Mouse (Mus musculus) megakaryocyte, embryonic 14.5 days (primary cell): ENCODE results near the gene Smg9. TPM values are rescaled to one million over a fixed set of nuclear protein-coding genes. Genes with fewer than 3 reads are reported as not detected.

ENCODE experiments used
- H3K27me3 ChIP-seq: replicated peaks from 2 replicates; pipeline ENCODE3; 2012; ENCODE audit warnings: inconsistent platforms
- H3K36me3 ChIP-seq: replicated peaks from 2 replicates; pipeline ENCODE3; 2012; ENCODE audit warnings: low read length, inconsistent platforms, mixed read lengths
- H3K4me1 ChIP-seq: 2 replicates; pipeline ENCODE4 v1.6.1; 2012; ENCODE audit warnings: inconsistent platforms
- H3K4me3 ChIP-seq: replicated peaks from 2 replicates; pipeline ENCODE3; 2012; ENCODE audit warnings: moderate library complexity, mild to moderate bottlenecking, inconsistent platforms
- H3K9me3 ChIP-seq: 2 replicates; pipeline ENCODE4 v1.6.1; 2012; ENCODE audit warnings: inconsistent platforms
- FLI1 ChIP-seq: IDR thresholded peaks from 2 replicates; pipeline ENCODE4 v1.6.1; 2012; ENCODE audit warnings: low read length, inconsistent platforms, mixed read lengths
- GATA1 ChIP-seq: IDR thresholded peaks from 3 replicates; pipeline ENCODE4 v1.6.1; 2012; ENCODE audit warnings: mixed read lengths, low read length, inconsistent platforms, borderline replicate concordance
- polyA plus RNA-seq: library from polyadenylated mRNA; stranded (reverse); fragments of >175 nt; gene quantifications from 2 replicates; pipeline ENCODE4 v1.2.3, GENCODE M21; 2012; ENCODE audit warnings: low replicate concordance; ENCODE audit not compliant: insufficient read depth

Gene Smg9
- polyA plus RNA-seq, result 42.3 and 58.9 TPM in 2 replicates

GRCm38 (mm10) chr7:24399256-24400081 lies at the start of gene Smg9:
Gene Smg9 (plus strand): TSS chr7:24399619.
- peak within 1 kb of the TSS; percentile 96 for H3K4me3 ChIP-seq
- H3K9me3 ChIP-seq, result peaks cover 5% of the 10 kb centered on the region
- no peaks in the 10 kb centered on the region for H3K27me3 ChIP-seq
- peaks cover 40% of the 10 kb centered on the region for H3K36me3 ChIP-seq
- TF ChIP-seq GATA1, result no peak
- peak; percentile 41; the same call in 1 of the 2 replicates for TF ChIP-seq FLI1
- peaks cover 61% of the 10 kb centered on the region for H3K4me1 ChIP-seq

- H3K4me1 ChIP-seq, result peaks cover 3% of the 10 kb centered on the region; the same call in 1 of the 2 replicates
- H3K36me3 ChIP-seq, result no peaks in the 10 kb centered on the region
- no peak overlapping the region for H3K4me3 ChIP-seq
- TF ChIP-seq GATA1 (no peak), FLI1 (no peak)
- H3K9me3 ChIP-seq, result peaks cover 28% of the 10 kb centered on the region
- peaks cover 29% of the 10 kb centered on the region for H3K27me3 ChIP-seq
These were observed 43.8 kb upstream of the Smg9 start for GRCm38 (mm10) chr7:24355646-24356045.

GRCm38 (mm10) chr7:24356081-24356480 lies 43.3 kb upstream of the Smg9 start:
- Histone ChIP-seq H3K36me3 (no peaks in the 10 kb centered on the region), H3K27me3 (peaks cover 27% of the 10 kb centered on the region), H3K4me3 (no peak overlapping the region), H3K4me1 (peaks cover 3% of the 10 kb centered on the region; the same call in 1 of the 2 replicates), H3K9me3 (peaks cover 32% of the 10 kb centered on the region)
- no peak for TF ChIP-seq FLI1

- Histone ChIP-seq H3K4me1 (peaks cover 6% of the 10 kb centered on the region), H3K36me3 (no peaks in the 10 kb centered on the region), H3K27me3 (peaks cover 19% of the 10 kb centered on the region), H3K9me3 (peaks cover 28% of the 10 kb centered on the region), H3K4me3 (peak overlapping the region; percentile 8)
- TF ChIP-seq GATA1, result no peak
- no peak for TF ChIP-seq FLI1
These were observed 41.5 kb upstream of the Smg9 start for GRCm38 (mm10) chr7:24357899-24358298.

GRCm38 (mm10) chr7:24359269-24359668 lies 40.1 kb upstream of the Smg9 start:
- Histone ChIP-seq H3K27me3 (peaks cover 15% of the 10 kb centered on the region), H3K4me3 (no peak overlapping the region), H3K4me1 (peaks cover 14% of the 10 kb centered on the region), H3K36me3 (no peaks in the 10 kb centered on the region), H3K9me3 (peaks cover 27% of the 10 kb centered on the region)
- TF ChIP-seq GATA1 (no peak), FLI1 (no peak)

- Histone ChIP-seq H3K4me3 (no peak overlapping the region), H3K36me3 (no peaks in the 10 kb centered on the region), H3K27me3 (peaks cover 11% of the 10 kb centered on the region), H3K4me1 (peaks cover 29% of the 10 kb centered on the region), H3K9me3 (peaks cover 24% of the 10 kb centered on the region)
- no peak for TF ChIP-seq GATA1
- TF ChIP-seq FLI1, result no peak
These were observed 38.4 kb upstream of the Smg9 start for GRCm38 (mm10) chr7:24361001-24361400.

- Histone ChIP-seq H3K36me3 (no peaks in the 10 kb centered on the region), H3K4me3 (peak overlapping the region; percentile 69), H3K27me3 (peaks cover 11% of the 10 kb centered on the region), H3K4me1 (peaks cover 46% of the 10 kb centered on the region), H3K9me3 (peaks cover 12% of the 10 kb centered on the region)
- TF ChIP-seq GATA1, result no peak
- TF ChIP-seq FLI1, result no peak
These were observed 36.2 kb upstream of the Smg9 start for GRCm38 (mm10) chr7:24363228-24363627.

- Histone ChIP-seq H3K4me3 (peak overlapping the region; percentile 78), H3K4me1 (peaks cover 59% of the 10 kb centered on the region), H3K36me3 (no peaks in the 10 kb centered on the region), H3K9me3 (peaks cover 12% of the 10 kb centered on the region), H3K27me3 (peaks cover 11% of the 10 kb centered on the region)
- no peak for TF ChIP-seq GATA1
- no peak for TF ChIP-seq FLI1
These were observed 34.6 kb upstream of the Smg9 start for GRCm38 (mm10) chr7:24364827-24365226.

- TF ChIP-seq FLI1, result no peak
- TF ChIP-seq GATA1, result no peak
- Histone ChIP-seq H3K9me3 (peaks cover 12% of the 10 kb centered on the region), H3K4me1 (peaks cover 65% of the 10 kb centered on the region), H3K27me3 (peaks cover 11% of the 10 kb centered on the region), H3K4me3 (peak overlapping the region; percentile 30), H3K36me3 (no peaks in the 10 kb centered on the region)
These were observed 34.0 kb upstream of the Smg9 start for GRCm38 (mm10) chr7:24365258-24366014.
